20 mouse cellular contexts compared by ENCODE assay signal in the genomic region with DNA sequence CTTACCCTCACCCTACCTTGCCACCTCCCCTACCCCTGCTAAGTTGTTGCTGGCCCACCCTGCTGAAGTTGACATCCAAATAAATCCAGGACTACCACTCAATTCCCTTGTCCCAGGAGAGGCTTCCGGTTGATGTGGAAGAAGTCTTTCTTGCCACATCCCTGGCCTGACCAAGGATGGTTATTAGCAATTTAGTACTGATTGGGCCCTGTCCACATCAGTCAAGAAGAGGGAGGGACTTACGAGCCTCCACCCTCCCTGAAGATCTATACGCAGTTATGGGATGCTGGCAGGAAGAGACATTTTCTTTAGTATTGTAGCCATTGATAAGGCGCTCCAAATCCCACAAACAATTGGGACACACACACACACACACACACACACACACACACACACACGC.
DNase-seq lines count a peak whose midpoint lies in the region; ATAC-seq and TF ChIP-seq lines count a peak whose summit lies in the region.
"Had no signal": no experiment of that assay in that cellular context is flagged by ENCODE, and none has a peak within 500 bp of the region (broad histone marks: within the 10 kb centered on the region; RNA-seq: fewer than 3 reads in every experiment).

No protein-coding gene starts in this region.

- peak; percentile 29; the same call in 1 of the 2 replicates for ATAC-seq in lung, embryonic 14.5 days (ENCODE audit: insufficient read depth)
- ATAC-seq in limb, embryonic 13.5 days (ENCODE audit: low FRiP score, low read depth) = peak; percentile 30; the same call in 1 of the 2 replicates
- ATAC-seq: hindbrain, postnatal 0 days; liver, postnatal 0 days had no signal

- H3K4me3 ChIP-seq in lung, embryonic 14.5 days (ENCODE audit: low read depth, low read length) = no peak overlapping the region
- no peak overlapping the region for H3K4me3 ChIP-seq in limb, embryonic 13.5 days
- H3K4me3 ChIP-seq: gastrocnemius, adult 2 months; heart, embryonic 13.5 days; layer of hippocampus, adult 2 months; midbrain, embryonic 10.5 days had no signal

- TF ChIP-seq CTCF in lung, embryonic 14.5 days (IDR thresholded peaks at IDR 0.05; ENCODE audit: low read depth) = no peak

- WGBS in lung, embryonic 14.5 days = 55% methylated on average over 5 of the region's 5 CpGs
- 63% methylated on average over 5 of the region's 5 CpGs for WGBS in limb, embryonic 13.5 days

- H3K9me3 ChIP-seq in lung, embryonic 14.5 days (ENCODE audit: low read depth, low read length) = no peaks in the 10 kb centered on the region
- H3K9me3 ChIP-seq in limb, embryonic 13.5 days = no peaks in the 10 kb centered on the region
- H3K9me3 ChIP-seq: heart, embryonic 13.5 days had no signal

- no peak overlapping the region for H3K27ac ChIP-seq in lung, embryonic 14.5 days (ENCODE audit: low read depth)
- no peak overlapping the region for H3K27ac ChIP-seq in limb, embryonic 13.5 days
- H3K27ac ChIP-seq: gastrocnemius, adult 2 months; heart, embryonic 13.5 days; hindbrain, postnatal 0 days; layer of hippocampus, adult 2 months; midbrain, embryonic 10.5 days had no signal

- no peak overlapping the region for H3K4me2 ChIP-seq in lung, embryonic 14.5 days
- no peak overlapping the region for H3K4me2 ChIP-seq in limb, embryonic 13.5 days (replicated peaks)
- H3K4me2 ChIP-seq: heart, embryonic 13.5 days had no signal

- H3K9ac ChIP-seq in lung, embryonic 14.5 days = no peak overlapping the region
- no peak overlapping the region for H3K9ac ChIP-seq in limb, embryonic 13.5 days
- H3K9ac ChIP-seq: heart, embryonic 13.5 days; liver, postnatal 0 days had no signal

- no peaks in the 10 kb centered on the region for H3K27me3 ChIP-seq in lung, embryonic 14.5 days (ENCODE audit: insufficient read depth, low read length)
- no peaks in the 10 kb centered on the region for H3K27me3 ChIP-seq in limb, embryonic 13.5 days
- H3K27me3 ChIP-seq: heart, embryonic 13.5 days had no signal

- no peaks in the 10 kb centered on the region for H3K36me3 ChIP-seq in lung, embryonic 14.5 days (ENCODE audit: insufficient read depth)
- H3K36me3 ChIP-seq in limb, embryonic 13.5 days = no peaks in the 10 kb centered on the region
- H3K36me3 ChIP-seq: heart, embryonic 13.5 days; midbrain, embryonic 10.5 days had no signal

- DNase-seq in lung, embryonic 14.5 days = peak; percentile 30
- no peak for DNase-seq in lung, postnatal 4 days
- peak; percentile 70 for DNase-seq in R1 (ENCODE audit: low read depth, low spot score)
- DNase-seq in thymus, adult 18-20 months = no peak
- no peak for DNase-seq in natural killer cell, adult 2 months (ENCODE audit: low spot score in 2 of 2)
- DNase-seq in kidney, postnatal 25 days = no peak
- DNase-seq: adrenal gland, adult 2 months; cerebellum, adult 8-10 months; gastrocnemius, adult 2 months; kidney, adult 2 months; kidney, postnatal 10 days; liver, postnatal 0 days; lung, postnatal 36 days; right cerebral cortex, postnatal 25 days; thymus, adult 2 months had no signal

- H3K4me1 ChIP-seq in lung, embryonic 14.5 days (ENCODE audit: insufficient read depth) = no peaks in the 10 kb centered on the region
- peaks cover 15% of the 10 kb centered on the region for H3K4me1 ChIP-seq in limb, embryonic 13.5 days

Comparison
In these comparisons a context has a peak if more than half of its experiments do, and no peak if none do; other contexts are left out.
1. DNase-seq: peak in lung, embryonic 14.5 days (single experiment) and R1 (single experiment); none in lung, postnatal 4 days (0 of 2), thymus, adult 18-20 months (0 of 2), natural killer cell, adult 2 months (0 of 2) and kidney, postnatal 25 days (0 of 2).